Mouse (Mus musculus) heart, postnatal 14 days (tissue): ENCODE data around the gene Gh. TPM values are rescaled to one million over a fixed set of nuclear protein-coding genes. Genes with fewer than 3 reads are reported as not detected.

Experiments
- DNase-seq, 2 experiments: peaks; one replicate each; pipeline ENCODE4 v3.0.0; 2021 to 2022
- intact Hi-C: fragments of 180-260 bp; cut with DNase I; formaldehyde crosslinking; loops from one replicate; pipeline ENCODE4 v1.15.1; 2025
- total RNA-seq, 2 experiments: library from RNA; stranded (reverse); gene quantifications; 2 replicates each; pipeline ENCODE4 v1.2.3; 2021

The Gh gene
- total RNA-seq, 2 experiments from 2014 or later, result not detected

- intact Hi-C loops, result no loop called here
- DNase-seq, result no peak
Measured at GRCm38 (mm10) chr11:106313533-106313932, 11.9 kb upstream of the Gh start.

GRCm38 (mm10) chr11:106310123-106310522 is 8.5 kb upstream of the Gh start:
- no peak for DNase-seq
- intact Hi-C loops, result no loop called here

GRCm38 (mm10) chr11:106308162-106308561 is 6.5 kb upstream of the Gh start:
- intact Hi-C loops, result no loop called here
- DNase-seq, result no peak

- no peak for DNase-seq
- intact Hi-C loops, result no loop called here
Measured at GRCm38 (mm10) chr11:106307432-106307831, 5.8 kb upstream of the Gh start.

- no peak for DNase-seq
- intact Hi-C loops, result no loop called here
Measured at GRCm38 (mm10) chr11:106306758-106307157, 5.1 kb upstream of the Gh start.

- no peak for DNase-seq
- intact Hi-C loops, result no loop called here
Measured at GRCm38 (mm10) chr11:106306065-106306385, 4.4 kb upstream of the Gh start.

GRCm38 (mm10) chr11:106305348-106306064 is 3.8 kb upstream of the Gh start:
- DNase-seq, result no peak
- intact Hi-C loops, result no loop called here

GRCm38 (mm10) chr11:106302634-106303033 is 969 bp upstream of the Gh start:
- peak; percentile 72 to 83 for DNase-seq

GRCm38 (mm10) chr11:106291861-106292260 is 9.8 kb downstream of the Gh start:
- intact Hi-C loops, result no loop called here
- no peak for DNase-seq

More at GRCm38 (mm10) chr11:106302634-106303033, 969 bp upstream of the Gh start:
- intact Hi-C loops, result loop anchor here (1.0 kb wide), 2 partner anchors 23 to 90 kb away; no protein-coding TSS in a partner anchor

- DNase-seq, result no peak
- intact Hi-C loops, result no loop called here
Measured at GRCm38 (mm10) chr11:106290376-106290775, 11.3 kb downstream of the Gh start.

GRCm38 (mm10) chr11:106289369-106289768 is 12.3 kb downstream of the Gh start:
- DNase-seq, result peak; percentile 71 to 81
- intact Hi-C loops, result no loop called here

GRCm38 (mm10) chr11:106286987-106287386 is 14.7 kb downstream of the Gh start:
- intact Hi-C loops, result no loop called here
- no peak for DNase-seq

- DNase-seq, result no peak
- intact Hi-C loops, result no loop called here
Measured at GRCm38 (mm10) chr11:106286206-106286605, 15.5 kb downstream of the Gh start.

GRCm38 (mm10) chr11:106284126-106284525 is 17.5 kb downstream of the Gh start:
- no peak for DNase-seq
- intact Hi-C loops, result no loop called here

GRCm38 (mm10) chr11:106283371-106283770 is 18.3 kb downstream of the Gh start:
- no peak for DNase-seq
- intact Hi-C loops, result no loop called here

- DNase-seq, result no peak
- intact Hi-C loops, result no loop called here
Measured at GRCm38 (mm10) chr11:106282452-106282851, 19.2 kb downstream of the Gh start.

- DNase-seq, result peak; percentile 92 to 97
- intact Hi-C loops, result no loop called here
Measured at GRCm38 (mm10) chr11:106276454-106276853, 25.2 kb downstream of the Gh start, which contains the start of gene Tcam1. TSS of gene Tcam1 (plus strand) at chr11:106276672.

GRCm38 (mm10) chr11:106274971-106275411 is 26.7 kb downstream of the Gh start:
- peak in 1 of 2 experiments; percentile 50 for DNase-seq
- intact Hi-C loops, result loop anchor here (5.0 kb wide), 1 partner anchor 58 kb away; the partner anchor contains the start of genes Ccdc47 and Ddx42

GRCm38 (mm10) chr11:106274374-106274773 is 27.3 kb downstream of the Gh start:
- DNase-seq, result no peak
- intact Hi-C loops, result loop anchor here (5.0 kb wide), 1 partner anchor 57 kb away; the partner anchor contains the start of genes Ccdc47 and Ddx42

- intact Hi-C loops, result loop anchor here (5.0 kb wide), 1 partner anchor 57 kb away; the partner anchor contains the start of genes Ccdc47 and Ddx42
- DNase-seq, result no peak
Measured at GRCm38 (mm10) chr11:106273811-106274210, 27.9 kb downstream of the Gh start.

- intact Hi-C loops, result loop anchor here (5.0 kb wide), 1 partner anchor 56 kb away; the partner anchor contains the start of genes Ccdc47 and Ddx42
- DNase-seq, result no peak
Measured at GRCm38 (mm10) chr11:106273311-106273684, 28.4 kb downstream of the Gh start.
